Mouse (Mus musculus): ENCODE measurements around the gene Dnajb12. TPM values are rescaled to one million over a fixed set of nuclear protein-coding genes. Genes with fewer than 3 reads are reported as not detected.
A peak's percentile ranks its signal among the peaks of the same experiment; 100 is the strongest.

Dnajb12 gene
- polyA plus RNA-seq, 1 experiment from 2014 or later = 28.7 TPM

DNA sequence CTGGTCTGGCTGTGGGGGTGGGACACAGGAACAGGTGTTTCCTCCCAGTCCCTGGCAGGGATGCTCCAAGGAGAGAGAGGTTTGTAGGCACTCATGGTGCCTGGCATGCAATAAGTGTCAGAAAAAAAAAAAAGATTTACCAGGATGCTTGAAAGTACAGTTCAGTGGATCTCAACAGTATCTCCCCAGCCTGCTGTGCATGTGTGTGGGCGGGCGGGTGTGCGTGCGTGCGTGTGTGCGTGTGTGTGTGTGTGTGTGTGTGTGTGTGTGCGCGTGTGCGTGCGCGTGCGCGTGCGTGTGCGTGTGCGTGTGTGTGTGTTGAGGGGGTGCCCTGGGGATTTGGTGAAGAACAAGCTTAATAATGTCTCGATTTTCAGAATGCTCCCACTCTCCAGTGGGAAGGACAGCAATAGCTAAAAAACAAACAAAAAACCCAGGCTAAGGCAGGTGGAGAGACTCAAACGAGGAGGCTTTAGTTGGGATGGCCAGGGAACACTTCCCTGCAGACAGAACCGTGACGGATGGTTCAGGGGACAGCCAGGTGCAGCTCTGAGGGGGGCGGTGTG lies 63.0 kb downstream of the Dnajb12 start:
- Histone ChIP-seq H3K27me3 (replicated peaks; ENCODE audit: control insufficient read depth, insufficient read depth, low read length) (no peaks in the 10 kb centered on the region), H3K4me2 (ENCODE audit: low read depth, low read length) (peak overlapping the region; percentile 56), H3K36me3 (ENCODE audit: control insufficient read depth, insufficient read depth, low read length) (no peaks in the 10 kb centered on the region), H3K4me1 (ENCODE audit: control insufficient read depth, insufficient read depth, low read length) (peaks cover 18% of the 10 kb centered on the region), H3K9ac (ENCODE audit: low read depth, low read length) (peak overlapping the region; percentile 58), H3K9me3 (ENCODE audit: control insufficient read depth, low read length) (no peaks in the 10 kb centered on the region), H3K27ac (replicated peaks; ENCODE audit: low read depth, low read length) (peak overlapping the region; percentile 78), H3K4me3 (ENCODE audit: low read depth, low read length) (peak overlapping the region; percentile 29)
- ATAC-seq (ENCODE audit: low read depth) (no peak), DNase-seq (ENCODE audit: low spot score) (no peak)
- 36% methylated on average over 20 of the region's 21 CpGs for WGBS

DNA sequence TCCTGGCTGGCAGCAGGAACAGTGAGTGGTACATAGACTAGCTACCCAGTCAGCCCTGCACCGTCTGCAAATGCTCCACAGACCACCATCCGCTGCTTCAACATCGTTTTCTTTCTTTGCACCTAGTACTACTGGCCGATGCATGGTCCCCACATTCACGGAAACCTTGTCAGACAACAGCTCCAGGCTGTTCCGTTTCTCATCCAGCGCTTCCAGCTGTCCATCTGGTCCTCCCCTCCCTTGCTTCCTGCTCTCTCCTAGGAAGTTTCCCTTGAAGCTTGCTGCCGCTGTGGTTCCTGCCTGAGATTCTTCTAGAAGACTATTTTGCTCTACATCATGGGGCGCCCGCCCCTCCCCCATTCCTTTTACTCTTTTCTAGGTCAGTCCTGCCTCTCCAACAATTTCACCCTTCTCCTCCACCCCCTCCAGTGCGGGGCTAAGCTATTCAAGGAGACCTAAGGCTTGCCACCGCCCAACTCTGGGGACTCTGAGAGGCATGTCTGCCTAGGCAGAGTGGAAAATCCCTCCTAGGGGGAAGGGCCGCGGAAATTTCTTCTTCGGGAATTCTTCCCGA lies 63.6 kb downstream of the Dnajb12 start:
- Histone ChIP-seq H3K27me3 (replicated peaks; ENCODE audit: control insufficient read depth, insufficient read depth, low read length) (no peaks in the 10 kb centered on the region), H3K9me3 (ENCODE audit: control insufficient read depth, low read length) (no peaks in the 10 kb centered on the region), H3K27ac (replicated peaks; ENCODE audit: low read depth, low read length) (peak overlapping the region; percentile 78), H3K4me2 (ENCODE audit: low read depth, low read length) (peak overlapping the region; percentile 56), H3K4me1 (ENCODE audit: control insufficient read depth, insufficient read depth, low read length) (peaks cover 18% of the 10 kb centered on the region), H3K9ac (ENCODE audit: low read depth, low read length) (peak overlapping the region; percentile 58), H3K4me3 (ENCODE audit: low read depth, low read length) (peak overlapping the region; percentile 29), H3K36me3 (ENCODE audit: control insufficient read depth, insufficient read depth, low read length) (no peaks in the 10 kb centered on the region)
- under 1% methylated on average over 16 of the region's 16 CpGs for WGBS
- ATAC-seq (ENCODE audit: low read depth) (peak; percentile 76), DNase-seq (ENCODE audit: low spot score) (peak; percentile 79)

- peaks cover 18% of the 10 kb centered on the region for H3K4me1 ChIP-seq (ENCODE audit: control insufficient read depth, insufficient read depth, low read length)
- H3K9me3 ChIP-seq (ENCODE audit: control insufficient read depth, low read length) = no peaks in the 10 kb centered on the region
- peak overlapping the region; percentile 56 for H3K4me2 ChIP-seq (ENCODE audit: low read depth, low read length)
- H3K4me3 ChIP-seq (ENCODE audit: low read depth, low read length) = peak overlapping the region; percentile 29
- WGBS = 37% methylated on average over 13 of the region's 13 CpGs
- peak overlapping the region; percentile 78 for H3K27ac ChIP-seq (replicated peaks; ENCODE audit: low read depth, low read length)
- H3K27me3 ChIP-seq (replicated peaks; ENCODE audit: control insufficient read depth, insufficient read depth, low read length) = no peaks in the 10 kb centered on the region
- no peaks in the 10 kb centered on the region for H3K36me3 ChIP-seq (ENCODE audit: control insufficient read depth, insufficient read depth, low read length)
- DNase-seq (ENCODE audit: low spot score) (peak; percentile 92), ATAC-seq (ENCODE audit: low read depth) (peak; percentile 87)
- H3K9ac ChIP-seq (ENCODE audit: low read depth, low read length) = peak overlapping the region; percentile 58
These were observed 64.1 kb downstream of the Dnajb12 start for GRCm38 (mm10) chr10:59943421-59943989.

DNA sequence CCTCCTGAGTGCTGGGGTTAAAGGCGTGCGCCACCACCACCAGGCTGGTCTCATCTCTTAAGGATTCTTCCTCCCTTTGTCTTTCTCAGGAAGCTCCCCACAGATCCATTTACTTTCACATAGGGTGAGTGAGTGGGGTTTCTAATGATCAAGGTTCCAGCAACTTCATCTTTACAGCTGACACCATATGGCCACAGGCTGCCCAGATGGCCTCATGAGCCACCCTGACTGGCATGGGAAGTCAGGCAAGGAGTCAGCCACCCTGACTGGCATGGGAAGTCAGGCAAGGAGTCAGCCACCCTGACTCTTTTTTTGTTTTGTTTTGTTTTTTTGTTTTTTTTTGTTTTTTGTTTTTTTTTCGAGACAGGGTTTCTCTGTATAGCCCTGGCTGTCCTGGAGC lies 66.1 kb downstream of the Dnajb12 start:
- no peak overlapping the region for H3K9ac ChIP-seq (ENCODE audit: low read depth, low read length)
- ATAC-seq (ENCODE audit: low read depth) = no peak
- H3K27ac ChIP-seq (replicated peaks; ENCODE audit: low read depth, low read length) = no peak overlapping the region
- no peak overlapping the region for H3K4me3 ChIP-seq (ENCODE audit: low read depth, low read length)
- no peak for DNase-seq (ENCODE audit: low spot score)
- WGBS = 88% methylated on average over 3 of the region's 3 CpGs
- H3K27me3 ChIP-seq (replicated peaks; ENCODE audit: control insufficient read depth, insufficient read depth, low read length) = no peaks in the 10 kb centered on the region
- H3K9me3 ChIP-seq (ENCODE audit: control insufficient read depth, low read length) = no peaks in the 10 kb centered on the region
- H3K4me1 ChIP-seq (ENCODE audit: control insufficient read depth, insufficient read depth, low read length) = peaks cover 25% of the 10 kb centered on the region
- H3K4me2 ChIP-seq (ENCODE audit: low read depth, low read length) = no peak overlapping the region
- peaks cover 11% of the 10 kb centered on the region; the same call in 1 of the 2 replicates for H3K36me3 ChIP-seq (ENCODE audit: control insufficient read depth, insufficient read depth, low read length)

GRCm38 (mm10) chr10:59946362-59946761 lies 67.0 kb downstream of the Dnajb12 start:
- no peak overlapping the region for H3K9ac ChIP-seq (ENCODE audit: low read depth, low read length)
- no peak overlapping the region for H3K27ac ChIP-seq (replicated peaks; ENCODE audit: low read depth, low read length)
- peaks cover 25% of the 10 kb centered on the region for H3K4me1 ChIP-seq (ENCODE audit: control insufficient read depth, insufficient read depth, low read length)
- H3K36me3 ChIP-seq (ENCODE audit: control insufficient read depth, insufficient read depth, low read length) = peaks cover 13% of the 10 kb centered on the region; the same call in 1 of the 2 replicates
- no peaks in the 10 kb centered on the region for H3K27me3 ChIP-seq (replicated peaks; ENCODE audit: control insufficient read depth, insufficient read depth, low read length)
- ATAC-seq (ENCODE audit: low read depth) (no peak), DNase-seq (ENCODE audit: low spot score) (no peak)
- 91% methylated on average over 5 of the region's 5 CpGs for WGBS
- no peaks in the 10 kb centered on the region for H3K9me3 ChIP-seq (ENCODE audit: control insufficient read depth, low read length)
- H3K4me2 ChIP-seq (ENCODE audit: low read depth, low read length) = no peak overlapping the region
- no peak overlapping the region for H3K4me3 ChIP-seq (ENCODE audit: low read depth, low read length)

DNA sequence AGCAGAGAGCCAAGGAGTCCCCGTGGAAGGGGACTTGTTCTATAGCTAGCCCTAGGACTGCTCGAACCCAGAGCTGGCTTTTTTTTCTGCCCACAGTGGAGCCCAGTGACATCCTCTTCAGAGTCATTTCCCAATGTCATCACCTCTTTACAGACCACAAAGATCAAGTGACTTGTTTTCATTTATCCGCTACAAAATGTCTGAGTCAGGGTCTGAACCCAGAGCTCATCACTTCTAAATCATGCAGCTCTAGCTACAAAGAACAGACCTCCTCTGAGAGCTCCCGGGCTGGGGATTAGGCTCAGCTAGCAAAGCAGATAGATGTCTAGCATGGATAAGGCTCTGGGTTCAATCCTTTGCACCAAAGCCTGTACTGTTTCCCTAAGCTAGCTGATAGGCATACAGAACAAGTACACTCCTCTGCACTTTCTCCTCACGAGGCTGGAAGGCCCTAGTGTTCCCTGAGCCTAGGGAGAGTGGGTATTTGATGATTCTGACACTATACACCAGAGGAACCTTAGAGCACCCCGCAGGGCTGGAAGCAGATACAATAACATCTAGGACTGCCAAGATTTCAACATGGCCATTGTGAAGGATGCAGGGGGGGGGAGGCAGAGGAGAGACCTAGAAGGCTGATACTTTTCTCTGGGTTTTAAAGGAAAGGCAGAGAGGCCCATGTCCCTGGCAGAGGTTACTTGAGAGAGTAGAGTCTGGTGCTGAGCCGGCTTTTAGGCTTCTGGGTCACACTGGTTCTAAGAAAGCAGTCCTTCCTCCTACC lies 68.1 kb downstream of the Dnajb12 start:
- DNase-seq (ENCODE audit: low spot score) = no peak
- H3K4me1 ChIP-seq (ENCODE audit: control insufficient read depth, insufficient read depth, low read length) = peaks cover 21% of the 10 kb centered on the region
- no peak for ATAC-seq (ENCODE audit: low read depth)
- no peaks in the 10 kb centered on the region for H3K9me3 ChIP-seq (ENCODE audit: control insufficient read depth, low read length)
- no peak overlapping the region for H3K4me2 ChIP-seq (ENCODE audit: low read depth, low read length)
- no peaks in the 10 kb centered on the region for H3K27me3 ChIP-seq (replicated peaks; ENCODE audit: control insufficient read depth, insufficient read depth, low read length)
- H3K4me3 ChIP-seq (ENCODE audit: low read depth, low read length) = no peak overlapping the region
- no peak overlapping the region for H3K9ac ChIP-seq (ENCODE audit: low read depth, low read length)
- WGBS = 52% methylated on average over 7 of the region's 7 CpGs
- H3K27ac ChIP-seq (replicated peaks; ENCODE audit: low read depth, low read length) = peak overlapping the region; percentile 41
- H3K36me3 ChIP-seq (ENCODE audit: control insufficient read depth, insufficient read depth, low read length) = peaks cover 13% of the 10 kb centered on the region; the same call in 1 of the 2 replicates

- Histone ChIP-seq H3K27ac (replicated peaks; ENCODE audit: low read depth, low read length) (peak overlapping the region; percentile 41), H3K9ac (ENCODE audit: low read depth, low read length) (peak overlapping the region; percentile 90; the same call in 1 of the 2 replicates), H3K36me3 (ENCODE audit: control insufficient read depth, insufficient read depth, low read length) (peaks cover 13% of the 10 kb centered on the region; the same call in 1 of the 2 replicates), H3K4me3 (ENCODE audit: low read depth, low read length) (peak overlapping the region; percentile 77; the same call in 1 of the 2 replicates), H3K27me3 (replicated peaks; ENCODE audit: control insufficient read depth, insufficient read depth, low read length) (no peaks in the 10 kb centered on the region), H3K4me2 (ENCODE audit: low read depth, low read length) (peak overlapping the region; percentile 87), H3K9me3 (ENCODE audit: control insufficient read depth, low read length) (no peaks in the 10 kb centered on the region), H3K4me1 (ENCODE audit: control insufficient read depth, insufficient read depth, low read length) (peaks cover 16% of the 10 kb centered on the region; the same call in 1 of the 2 replicates)
- DNase-seq (ENCODE audit: low spot score) (no peak), ATAC-seq (ENCODE audit: low read depth) (no peak)
- 25% methylated on average over 6 of the region's 6 CpGs for WGBS
These were observed 69.3 kb downstream of the Dnajb12 start for GRCm38 (mm10) chr10:59948363-59949254.
